ENCODE assay signal across 18 mouse cellular contexts in the genomic region with DNA sequence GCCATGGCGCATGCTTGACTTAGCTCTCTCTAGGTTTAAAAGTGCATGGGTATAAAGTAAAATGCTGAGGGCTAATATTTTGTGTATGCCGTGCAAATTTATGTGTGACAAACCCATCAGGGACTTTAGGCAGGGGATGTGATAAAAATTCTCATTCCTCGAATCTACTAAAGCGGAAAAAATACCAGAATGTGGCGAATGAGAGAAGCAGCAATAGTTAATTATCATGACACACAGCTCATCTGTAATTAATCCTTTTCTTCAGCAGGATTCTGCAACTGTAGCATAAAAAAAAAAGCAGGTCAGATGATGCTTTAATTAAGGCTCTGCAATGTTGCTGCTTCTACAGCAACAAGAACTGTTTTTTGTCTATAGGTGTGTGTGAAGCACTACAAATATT.
DNase-seq lines count a peak whose midpoint lies in the region; ATAC-seq and TF ChIP-seq lines count a peak whose summit lies in the region.
"Had no signal": no experiment of that assay in that cellular context is flagged by ENCODE, and none has a peak within 500 bp of the region (broad histone marks: within the 10 kb centered on the region; RNA-seq: fewer than 3 reads in every experiment).

No protein-coding gene starts in this region.

- no peak for ATAC-seq in forebrain, embryonic 15.5 days (replicated peaks)
- ATAC-seq in forebrain, embryonic 12.5 days (ENCODE audit: low FRiP score): no peak
- no peak for ATAC-seq in midbrain, embryonic 14.5 days (ENCODE audit: low FRiP score, low TSS enrichment)
- ATAC-seq in midbrain, embryonic 16.5 days: no peak
- no peak for ATAC-seq in monocyte, adult 5-6 weeks (replicated peaks; ENCODE audit: insufficient number of reproducible peaks, low FRiP score, low TSS enrichment, poor library complexity, severe bottlenecking)
- ATAC-seq: hindbrain, embryonic 16.5 days; inflammation-experienced regulatory T-cells, adult 6 months had no signal

- no peak for TF ChIP-seq POLR2A in brain, embryonic 14.5 days (IDR thresholded peaks at IDR 0.05; ENCODE audit: borderline replicate concordance, extremely low read depth, insufficient read depth, insufficient read length, poor library complexity, severe bottlenecking)

- H3K4me1 ChIP-seq in forebrain, embryonic 15.5 days: peaks cover 10% of the 10 kb centered on the region
- no peaks in the 10 kb centered on the region; the same call in 1 of the 2 replicates for H3K4me1 ChIP-seq in forebrain, embryonic 12.5 days
- H3K4me1 ChIP-seq in midbrain, embryonic 14.5 days (ENCODE audit: control insufficient read depth, insufficient read depth, low read length): no peaks in the 10 kb centered on the region
- no peaks in the 10 kb centered on the region for H3K4me1 ChIP-seq in midbrain, embryonic 16.5 days (ENCODE audit: control insufficient read depth, insufficient read depth, low read length)
- H3K4me1 ChIP-seq: embryonic facial prominence, embryonic 10.5 days; heart, embryonic 12.5 days; hindbrain, embryonic 10.5 days had no signal

- no peak overlapping the region for H3K4me3 ChIP-seq in forebrain, embryonic 15.5 days
- no peak overlapping the region for H3K4me3 ChIP-seq in forebrain, embryonic 12.5 days (replicated peaks)
- H3K4me3 ChIP-seq in midbrain, embryonic 14.5 days (replicated peaks; ENCODE audit: low read depth, low read length): no peak overlapping the region
- H3K4me3 ChIP-seq in midbrain, embryonic 16.5 days (ENCODE audit: low read depth, low read length): no peak overlapping the region
- H3K4me3 ChIP-seq: embryonic facial prominence, embryonic 10.5 days; heart, embryonic 12.5 days; hindbrain, embryonic 10.5 days had no signal

- H3K9ac ChIP-seq in forebrain, embryonic 15.5 days (replicated peaks): no peak overlapping the region
- H3K9ac ChIP-seq in forebrain, embryonic 12.5 days: no peak overlapping the region
- H3K9ac ChIP-seq in midbrain, embryonic 14.5 days (replicated peaks; ENCODE audit: low read length): no peak overlapping the region
- H3K9ac ChIP-seq in midbrain, embryonic 16.5 days (ENCODE audit: low read depth, low read length): no peak overlapping the region
- H3K9ac ChIP-seq: heart, embryonic 12.5 days had no signal

- no peaks in the 10 kb centered on the region for H3K36me3 ChIP-seq in forebrain, embryonic 15.5 days
- H3K36me3 ChIP-seq in forebrain, embryonic 12.5 days (replicated peaks): no peaks in the 10 kb centered on the region
- no peaks in the 10 kb centered on the region for H3K36me3 ChIP-seq in midbrain, embryonic 14.5 days (ENCODE audit: control insufficient read depth, insufficient read depth, low read length)
- H3K36me3 ChIP-seq in midbrain, embryonic 16.5 days (ENCODE audit: control insufficient read depth, insufficient read depth, low read length): no peaks in the 10 kb centered on the region
- H3K36me3 ChIP-seq: embryonic facial prominence, embryonic 10.5 days; heart, embryonic 12.5 days; hindbrain, embryonic 10.5 days had no signal

- peak overlapping the region; percentile 59 for H3K27ac ChIP-seq in forebrain, embryonic 15.5 days (replicated peaks)
- H3K27ac ChIP-seq in forebrain, embryonic 12.5 days: no peak overlapping the region
- H3K27ac ChIP-seq in midbrain, embryonic 14.5 days (replicated peaks; ENCODE audit: low read depth, low read length): no peak overlapping the region
- H3K27ac ChIP-seq in midbrain, embryonic 16.5 days (ENCODE audit: low read length): no peak overlapping the region
- H3K27ac ChIP-seq: embryonic facial prominence, embryonic 10.5 days; hindbrain, embryonic 10.5 days had no signal

- H3K27me3 ChIP-seq in forebrain, embryonic 15.5 days: no peaks in the 10 kb centered on the region
- H3K27me3 ChIP-seq in forebrain, embryonic 12.5 days: no peaks in the 10 kb centered on the region
- no peaks in the 10 kb centered on the region for H3K27me3 ChIP-seq in midbrain, embryonic 14.5 days (ENCODE audit: control insufficient read depth, insufficient read depth, low read length)
- H3K27me3 ChIP-seq in midbrain, embryonic 16.5 days (ENCODE audit: control insufficient read depth, insufficient read depth, low read depth, low read length): no peaks in the 10 kb centered on the region
- H3K27me3 ChIP-seq: CH12.LX; heart, embryonic 12.5 days had no signal

- 52% methylated on average over 5 of the region's 5 CpGs for WGBS in forebrain, embryonic 15.5 days
- WGBS in forebrain, embryonic 12.5 days: 73% methylated on average over 5 of the region's 5 CpGs
- 70% methylated on average over 5 of the region's 5 CpGs for WGBS in midbrain, embryonic 14.5 days
- WGBS in midbrain, embryonic 16.5 days: 72% methylated on average over 5 of the region's 5 CpGs

- peak; percentile 12 for DNase-seq in midbrain, embryonic 14.5 days
- DNase-seq in brain, embryonic 14.5 days (ENCODE audit: low read depth): peak; percentile 61
- peak; percentile 61 for DNase-seq in retina, postnatal 1 day
- DNase-seq: adrenal gland, adult 2 months; adrenal gland, postnatal 25 days; cerebellum, adult 2 months; cerebellum, postnatal 10 days; gastrocnemius, postnatal 14 days had no signal

- no peak overlapping the region for H3K4me2 ChIP-seq in forebrain, embryonic 15.5 days (replicated peaks)
- H3K4me2 ChIP-seq in forebrain, embryonic 12.5 days: no peak overlapping the region
- no peak overlapping the region for H3K4me2 ChIP-seq in midbrain, embryonic 14.5 days (ENCODE audit: low read length)
- no peak overlapping the region for H3K4me2 ChIP-seq in midbrain, embryonic 16.5 days (ENCODE audit: low read length)
- H3K4me2 ChIP-seq: heart, embryonic 12.5 days had no signal

- H3K9me3 ChIP-seq in forebrain, embryonic 15.5 days: no peaks in the 10 kb centered on the region
- H3K9me3 ChIP-seq in forebrain, embryonic 12.5 days: no peaks in the 10 kb centered on the region
- H3K9me3 ChIP-seq in midbrain, embryonic 14.5 days (ENCODE audit: control insufficient read depth, low read length): no peaks in the 10 kb centered on the region
- no peaks in the 10 kb centered on the region for H3K9me3 ChIP-seq in midbrain, embryonic 16.5 days (replicated peaks; ENCODE audit: control insufficient read depth, low read length, poor library complexity, severe bottlenecking)
- H3K9me3 ChIP-seq: embryonic facial prominence, embryonic 10.5 days; heart, embryonic 12.5 days; hindbrain, embryonic 10.5 days had no signal

- TF ChIP-seq CTCF in brain, embryonic 14.5 days (IDR thresholded peaks at IDR 0.05; ENCODE audit: borderline replicate concordance, extremely low read depth, insufficient read depth, insufficient read length): no peak
